Mouse (Mus musculus) heart, adult 2 months (tissue): ENCODE data around the gene Tex33.
"Not testable (repeated sequence)": the region's sequence is repeated elsewhere in the genome, so short reads cannot be mapped to it uniquely, and the experiment has no call there.

Source experiments
- CTCF ChIP-seq: fragments of 200-600 bp; IDR thresholded peaks from 2 replicates; pipeline ENCODE4 v1.8.1; 2022; ENCODE audit warnings: antibody characterized with exemption, mild to moderate bottlenecking, moderate library complexity
- POLR2A ChIP-seq: fragments of 200-500 bp; IDR thresholded peaks from 2 replicates; pipeline ENCODE4 v1.6.1; 2011; ENCODE audit warnings: mild to moderate bottlenecking, low read depth, low read length, control low read depth; ENCODE audit not compliant: insufficient read depth

DNA sequence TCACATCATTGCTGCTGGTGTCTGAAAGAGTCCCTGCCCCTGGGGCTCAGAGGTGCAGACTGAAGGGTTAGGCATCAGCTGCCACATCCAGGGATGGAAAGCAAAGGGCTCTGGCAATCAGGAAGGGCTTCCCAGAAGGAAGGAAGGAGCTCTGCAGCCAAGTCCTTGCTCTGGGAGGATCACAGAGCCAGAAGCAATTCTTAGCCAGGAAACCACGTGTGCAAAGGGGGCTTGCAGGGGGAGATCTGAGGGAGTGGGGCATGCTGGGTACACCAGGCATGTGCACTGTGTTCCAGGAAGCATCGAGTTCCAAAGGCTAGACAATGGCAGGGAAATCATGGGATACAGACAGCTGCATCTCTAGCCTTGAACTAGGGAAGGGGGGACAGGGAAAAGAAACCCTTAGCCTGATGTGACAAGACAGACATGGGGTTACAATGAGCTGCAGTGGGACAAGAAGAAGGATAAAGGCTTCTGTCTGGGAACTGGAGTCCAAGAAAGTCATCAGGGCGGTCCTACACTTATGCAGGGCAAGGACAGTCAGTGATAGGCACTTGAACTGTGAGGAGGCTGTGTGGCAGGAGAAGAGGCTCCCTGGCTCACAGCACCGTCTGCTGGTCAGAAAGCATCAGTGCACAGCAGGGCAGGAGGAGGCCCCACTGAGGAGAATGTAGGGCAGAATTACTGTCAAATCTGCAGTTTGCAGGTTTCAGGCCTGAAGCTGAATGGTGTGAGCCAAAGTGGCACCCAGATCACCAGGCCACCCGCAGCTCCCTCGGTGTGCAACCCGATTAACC, 55.9 kb downstream of the Tex33 start:
- not testable (repeated sequence) for TF ChIP-seq POLR2A
- peak; percentile 96 for TF ChIP-seq CTCF
